21 mouse cellular contexts compared by ENCODE assay signal in genomic region chr2:138648616-138649015, GRCm38 (mm10).
DNase-seq lines count a peak whose midpoint lies in the region; ATAC-seq and TF ChIP-seq lines count a peak whose summit lies in the region.
"Had no signal": no experiment of that assay in that cellular context is flagged by ENCODE, and none has a peak within 500 bp of the region (broad histone marks: within the 10 kb centered on the region; RNA-seq: fewer than 3 reads in every experiment).

No protein-coding gene starts in this region.

- H3K27me3 ChIP-seq in hindbrain, postnatal 0 days (ENCODE audit: insufficient read depth, low read length): no peaks in the 10 kb centered on the region
- H3K27me3 ChIP-seq in hindbrain, embryonic 16.5 days (replicated peaks; ENCODE audit: control insufficient read depth, insufficient read depth, low read length): no peaks in the 10 kb centered on the region
- no peaks in the 10 kb centered on the region for H3K27me3 ChIP-seq in midbrain, postnatal 0 days (ENCODE audit: insufficient read depth, low read length)
- no peaks in the 10 kb centered on the region for H3K27me3 ChIP-seq in midbrain, embryonic 16.5 days (ENCODE audit: control insufficient read depth, insufficient read depth, low read depth, low read length)
- H3K27me3 ChIP-seq: forebrain, embryonic 15.5 days; heart, embryonic 15.5 days had no signal

- H3K36me3 ChIP-seq in hindbrain, postnatal 0 days (ENCODE audit: insufficient read depth, low read length): no peaks in the 10 kb centered on the region
- H3K36me3 ChIP-seq in hindbrain, embryonic 16.5 days (ENCODE audit: control insufficient read depth, insufficient read depth, low read length): no peaks in the 10 kb centered on the region
- H3K36me3 ChIP-seq in midbrain, postnatal 0 days (ENCODE audit: insufficient read depth, low read length): no peaks in the 10 kb centered on the region
- no peaks in the 10 kb centered on the region for H3K36me3 ChIP-seq in midbrain, embryonic 16.5 days (ENCODE audit: control insufficient read depth, insufficient read depth, low read length)
- H3K36me3 ChIP-seq: embryonic facial prominence, embryonic 10.5 days; forebrain, embryonic 15.5 days; heart, embryonic 15.5 days; hindbrain, embryonic 10.5 days had no signal

- H3K9me3 ChIP-seq in hindbrain, postnatal 0 days (ENCODE audit: low read length): no peaks in the 10 kb centered on the region
- no peaks in the 10 kb centered on the region for H3K9me3 ChIP-seq in hindbrain, embryonic 16.5 days (ENCODE audit: control insufficient read depth, low read length)
- no peaks in the 10 kb centered on the region for H3K9me3 ChIP-seq in midbrain, postnatal 0 days (ENCODE audit: low read length)
- H3K9me3 ChIP-seq in midbrain, embryonic 16.5 days (replicated peaks; ENCODE audit: control insufficient read depth, low read length, poor library complexity, severe bottlenecking): no peaks in the 10 kb centered on the region
- H3K9me3 ChIP-seq: embryonic facial prominence, embryonic 10.5 days; forebrain, embryonic 15.5 days; heart, embryonic 15.5 days; hindbrain, embryonic 10.5 days had no signal

- H3K4me3 ChIP-seq in hindbrain, postnatal 0 days (ENCODE audit: low read length): no peak overlapping the region
- H3K4me3 ChIP-seq in hindbrain, embryonic 16.5 days (ENCODE audit: low read length): no peak overlapping the region
- H3K4me3 ChIP-seq in midbrain, postnatal 0 days (ENCODE audit: low read depth, low read length): no peak overlapping the region
- H3K4me3 ChIP-seq in midbrain, embryonic 16.5 days (ENCODE audit: low read depth, low read length): no peak overlapping the region
- H3K4me3 ChIP-seq: embryonic facial prominence, embryonic 10.5 days; forebrain, embryonic 15.5 days; heart, adult 2 months; heart, embryonic 15.5 days; hindbrain, embryonic 10.5 days had no signal

- H3K27ac ChIP-seq in hindbrain, postnatal 0 days: no peak overlapping the region
- no peak overlapping the region for H3K27ac ChIP-seq in hindbrain, embryonic 16.5 days (ENCODE audit: low read depth, low read length)
- H3K27ac ChIP-seq in midbrain, postnatal 0 days (ENCODE audit: low read depth, low read length): no peak overlapping the region
- H3K27ac ChIP-seq in midbrain, embryonic 16.5 days (ENCODE audit: low read length): no peak overlapping the region
- H3K27ac ChIP-seq: embryonic facial prominence, embryonic 10.5 days; forebrain, embryonic 15.5 days; heart, adult 2 months; heart, embryonic 15.5 days; hindbrain, embryonic 10.5 days; hindbrain, embryonic 14.5 days had no signal

- no peaks in the 10 kb centered on the region for H3K4me1 ChIP-seq in hindbrain, postnatal 0 days (ENCODE audit: insufficient read depth, low read length)
- H3K4me1 ChIP-seq in hindbrain, embryonic 16.5 days (ENCODE audit: control insufficient read depth, insufficient read depth, low read depth, low read length): no peaks in the 10 kb centered on the region
- no peaks in the 10 kb centered on the region for H3K4me1 ChIP-seq in midbrain, postnatal 0 days (ENCODE audit: insufficient read depth, low read length)
- 0 out of 2 replicates have a peak, but pooled peaks cover 3% of the 10 kb centered on the region for H3K4me1 ChIP-seq in midbrain, embryonic 16.5 days (ENCODE audit: control insufficient read depth, insufficient read depth, low read length)
- H3K4me1 ChIP-seq: embryonic facial prominence, embryonic 10.5 days; forebrain, embryonic 15.5 days; heart, embryonic 15.5 days; hindbrain, embryonic 10.5 days had no signal

- peak; percentile 36 for TF ChIP-seq CTCF in hindbrain, postnatal 0 days (IDR thresholded peaks at IDR 0.05; ENCODE audit: low read depth)
- peak; percentile 32; the same call in 1 of the 2 replicates for TF ChIP-seq CTCF in midbrain, postnatal 0 days (IDR thresholded peaks at IDR 0.05)

- 37% methylated on average over 3 of the region's 3 CpGs for WGBS in hindbrain, postnatal 0 days
- WGBS in hindbrain, embryonic 16.5 days: 26% methylated on average over 3 of the region's 3 CpGs
- 22% methylated on average over 3 of the region's 3 CpGs for WGBS in midbrain, postnatal 0 days
- 26% methylated on average over 3 of the region's 3 CpGs for WGBS in midbrain, embryonic 16.5 days

- no peak overlapping the region for H3K9ac ChIP-seq in hindbrain, postnatal 0 days (replicated peaks; ENCODE audit: low read length)
- H3K9ac ChIP-seq in hindbrain, embryonic 16.5 days (ENCODE audit: low read depth, low read length): no peak overlapping the region
- H3K9ac ChIP-seq in midbrain, postnatal 0 days (replicated peaks; ENCODE audit: low read length, poor library complexity, severe bottlenecking): no peak overlapping the region
- no peak overlapping the region for H3K9ac ChIP-seq in midbrain, embryonic 16.5 days (ENCODE audit: low read depth, low read length)
- H3K9ac ChIP-seq: forebrain, embryonic 15.5 days; heart, embryonic 15.5 days; hindbrain, embryonic 14.5 days had no signal

- peak; percentile 33 to 40 for DNase-seq in cerebellum, postnatal 10 days
- no peak for DNase-seq in cerebellum, adult 8-10 months
- DNase-seq in hindbrain, postnatal 0 days (ENCODE audit: low spot score): peak; percentile 31
- DNase-seq in midbrain, postnatal 0 days (ENCODE audit: low spot score): no peak
- no peak for DNase-seq in left cerebral cortex, adult 9 months (ENCODE audit: low spot score in 2 of 2)
- DNase-seq: adrenal gland, adult 8-10 months; adrenal gland, postnatal 36 days; gastrocnemius, postnatal 10 days; heart, adult 2 months; heart, postnatal 14 days; kidney, adult 8-10 months had no signal

- no peak overlapping the region for H3K4me2 ChIP-seq in hindbrain, postnatal 0 days (ENCODE audit: low read depth, low read length)
- no peak overlapping the region for H3K4me2 ChIP-seq in hindbrain, embryonic 16.5 days (ENCODE audit: low read length)
- no peak overlapping the region for H3K4me2 ChIP-seq in midbrain, postnatal 0 days (ENCODE audit: low read depth, low read length, poor library complexity, severe bottlenecking)
- no peak overlapping the region for H3K4me2 ChIP-seq in midbrain, embryonic 16.5 days (ENCODE audit: low read length)
- H3K4me2 ChIP-seq: forebrain, embryonic 15.5 days; heart, embryonic 11.5 days; heart, embryonic 15.5 days; hindbrain, embryonic 14.5 days had no signal

- ATAC-seq in hindbrain, postnatal 0 days: no peak
- no peak for ATAC-seq in hindbrain, embryonic 16.5 days
- ATAC-seq in midbrain, postnatal 0 days (ENCODE audit: low FRiP score): no peak
- ATAC-seq in midbrain, embryonic 16.5 days: no peak
- ATAC-seq: forebrain, embryonic 15.5 days; inflammation-experienced regulatory T-cells, adult 6 months; intestine, postnatal 0 days had no signal

Comparison
In these comparisons a context has a peak if more than half of its experiments do, and no peak if none do; other contexts are left out.
1. DNase-seq: peak in cerebellum, postnatal 10 days (2 of 2) and hindbrain, postnatal 0 days (single experiment); none in cerebellum, adult 8-10 months (single experiment), midbrain, postnatal 0 days (single experiment) and left cerebral cortex, adult 9 months (0 of 2).